Mouse (Mus musculus): Measurements from ENCODE around the gene Dock4. TPM values are rescaled to one million over a fixed set of nuclear protein-coding genes. Genes with fewer than 3 reads are reported as not detected.

The Dock4 gene
- polyA plus RNA-seq, 1 experiment from 2014 or later, result 2.9 TPM

DNA sequence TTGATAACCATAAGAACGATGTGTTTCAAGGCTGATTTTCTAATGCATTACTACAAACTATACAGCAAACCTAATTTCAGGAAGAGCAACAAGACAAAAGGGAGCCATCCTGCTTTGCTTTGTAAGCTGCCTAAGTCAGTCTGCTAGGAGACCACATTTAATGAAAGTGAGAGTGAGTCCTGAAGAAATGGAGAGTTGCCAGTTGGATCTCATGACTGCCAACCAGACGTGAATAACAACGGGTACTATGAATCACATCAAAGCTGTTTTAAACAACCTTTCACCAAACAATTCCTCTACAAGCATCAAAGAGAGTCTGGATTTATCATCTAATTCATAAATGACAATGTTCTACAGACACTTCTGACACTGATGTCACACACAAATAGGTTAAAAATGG is 11.7 kb upstream of the Dock4 start:
- ATAC-seq (peak; percentile 31), DNase-seq (ENCODE audit: low read depth, low spot score) (peak; percentile 53)
- POLR2A ChIA-PET, result no interaction called here
- CTCF ChIA-PET, result interaction anchor here (0.7 to 1.0 kb wide), 2 partner anchors 9 to 11 kb away, joined by 3 read pairs; no protein-coding TSS in a partner anchor
- in situ Hi-C loops (cut with MboI; ENCODE audit: low pct_unique_long_range_greater_than_20kb), result no loop called here
- H3K27me3 ChIP-seq, result no peaks in the 10 kb centered on the region
- no peak for TF ChIP-seq CTCF (IDR thresholded peaks at IDR 0.05)

GRCm38 (mm10) chr12:40438049-40438448 is 7.7 kb upstream of the Dock4 start:
- ChIA-PET CTCF (interaction anchor here (1.1 kb wide), 1 partner anchor 19 kb away, joined by 4 read pairs; no protein-coding TSS in a partner anchor), POLR2A (no interaction called here)
- TF ChIP-seq CTCF (IDR thresholded peaks at IDR 0.05), result no peak
- in situ Hi-C loops (cut with MboI; ENCODE audit: low pct_unique_long_range_greater_than_20kb), result no loop called here
- DNase-seq (ENCODE audit: low read depth, low spot score) (no peak), ATAC-seq (no peak)
- H3K27me3 ChIP-seq, result no peaks in the 10 kb centered on the region

GRCm38 (mm10) chr12:40445206-40445605 is 546 bp upstream of the Dock4 start:
- in situ Hi-C loops (cut with MboI; ENCODE audit: low pct_unique_long_range_greater_than_20kb), result loop anchor here (5.0 kb wide), 2 partner anchors 188 to 227 kb away; no protein-coding TSS in a partner anchor
- DNase-seq (ENCODE audit: low read depth, low spot score), result no peak
- no peak for TF ChIP-seq CTCF (IDR thresholded peaks at IDR 0.05)
- ChIA-PET CTCF (interaction anchor here (0.8 kb wide), 1 partner anchor 11 kb away, joined by 3 read pairs; no protein-coding TSS in a partner anchor), POLR2A (no interaction called here)
- ATAC-seq, result peak; percentile 15
- H3K27me3 ChIP-seq, result no peaks in the 10 kb centered on the region

GRCm38 (mm10) chr12:40446450-40447381 is 964 bp downstream of the Dock4 start:
- TF ChIP-seq CTCF (IDR thresholded peaks at IDR 0.05), result no peak
- ChIA-PET POLR2A (interaction anchor here (1.3 kb wide), 1 partner anchor 9 kb away, joined by 5 read pairs; no protein-coding TSS in a partner anchor), CTCF (no interaction called here)
- H3K27me3 ChIP-seq, result no peaks in the 10 kb centered on the region
- DNase-seq (ENCODE audit: low read depth, low spot score), result no peak
- peak; percentile 44 for ATAC-seq
- in situ Hi-C loops (cut with MboI; ENCODE audit: low pct_unique_long_range_greater_than_20kb), result loop anchor here (5.0 kb wide), 2 partner anchors 189 to 226 kb away; no protein-coding TSS in a partner anchor

GRCm38 (mm10) chr12:40447561-40448355 is 2.0 kb downstream of the Dock4 start:
- DNase-seq (ENCODE audit: low read depth, low spot score), result no peak
- in situ Hi-C loops (cut with MboI; ENCODE audit: low pct_unique_long_range_greater_than_20kb), result loop anchor here (5.0 kb wide), 2 partner anchors 190 to 225 kb away; no protein-coding TSS in a partner anchor

GRCm38 (mm10) chr12:40449119-40449795 is 3.5 kb downstream of the Dock4 start:
- CTCF ChIA-PET, result interaction anchor here (0.9 kb wide), 1 partner anchor 193 kb away, joined by 3 read pairs; no protein-coding TSS in a partner anchor
- POLR2A ChIA-PET, result no interaction called here
- DNase-seq (ENCODE audit: low read depth, low spot score) (no peak), ATAC-seq (no peak)
- no peak for TF ChIP-seq CTCF (IDR thresholded peaks at IDR 0.05)
- in situ Hi-C loops (cut with MboI; ENCODE audit: low pct_unique_long_range_greater_than_20kb), result loop anchor here (5.0 kb wide), 2 partner anchors 192 to 223 kb away; no protein-coding TSS in a partner anchor
- no peaks in the 10 kb centered on the region for H3K27me3 ChIP-seq

More at GRCm38 (mm10) chr12:40447561-40448355, 2.0 kb downstream of the Dock4 start:
- TF ChIP-seq CTCF (IDR thresholded peaks at IDR 0.05), result no peak
- POLR2A ChIA-PET, result interaction anchor here (1.3 kb wide), 1 partner anchor 8 kb away, joined by 5 read pairs; no protein-coding TSS in a partner anchor
- CTCF ChIA-PET, result no interaction called here
- ATAC-seq, result no peak
- no peaks in the 10 kb centered on the region for H3K27me3 ChIP-seq

DNA sequence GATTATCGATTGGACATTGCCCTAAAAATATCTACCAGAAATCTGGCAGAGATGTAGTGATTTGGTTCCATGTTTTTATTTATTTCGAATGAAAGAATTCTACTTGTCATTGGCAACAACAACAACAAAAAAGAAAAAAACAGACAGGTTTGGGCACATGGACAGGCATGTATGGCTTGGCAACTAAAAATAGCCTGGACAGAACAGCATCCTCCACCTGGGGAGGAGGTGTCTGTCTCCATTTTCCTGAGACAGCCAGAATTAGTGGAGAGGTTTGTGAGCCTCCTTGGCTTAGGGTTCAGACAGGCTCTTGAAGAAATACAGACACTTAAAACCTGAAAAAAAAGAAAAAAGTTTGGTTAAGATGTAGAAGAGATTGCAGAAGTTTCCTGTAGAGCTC is 10.8 kb downstream of the Dock4 start:
- ChIA-PET CTCF (no interaction called here), POLR2A (interaction anchor here (0.6 to 0.9 kb wide), 2 partner anchors 9 to 109 kb away, joined by 3 to 5 read pairs; no protein-coding TSS in a partner anchor)
- in situ Hi-C loops (cut with MboI; ENCODE audit: low pct_unique_long_range_greater_than_20kb), result no loop called here

GRCm38 (mm10) chr12:40458977-40459376 is 13.2 kb downstream of the Dock4 start:
- DNase-seq (ENCODE audit: low read depth, low spot score) (no peak), ATAC-seq (no peak)
- in situ Hi-C loops (cut with MboI; ENCODE audit: low pct_unique_long_range_greater_than_20kb), result no loop called here
- H3K27me3 ChIP-seq, result no peaks in the 10 kb centered on the region
- POLR2A ChIA-PET, result no interaction called here
- CTCF ChIA-PET, result no interaction called here
- TF ChIP-seq CTCF (IDR thresholded peaks at IDR 0.05), result no peak

More for the DNA sequence above, 10.8 kb downstream of the Dock4 start:
- no peak for DNase-seq (ENCODE audit: low read depth, low spot score)
- no peak for ATAC-seq
- TF ChIP-seq CTCF (IDR thresholded peaks at IDR 0.05), result no peak
- no peaks in the 10 kb centered on the region for H3K27me3 ChIP-seq

DNA sequence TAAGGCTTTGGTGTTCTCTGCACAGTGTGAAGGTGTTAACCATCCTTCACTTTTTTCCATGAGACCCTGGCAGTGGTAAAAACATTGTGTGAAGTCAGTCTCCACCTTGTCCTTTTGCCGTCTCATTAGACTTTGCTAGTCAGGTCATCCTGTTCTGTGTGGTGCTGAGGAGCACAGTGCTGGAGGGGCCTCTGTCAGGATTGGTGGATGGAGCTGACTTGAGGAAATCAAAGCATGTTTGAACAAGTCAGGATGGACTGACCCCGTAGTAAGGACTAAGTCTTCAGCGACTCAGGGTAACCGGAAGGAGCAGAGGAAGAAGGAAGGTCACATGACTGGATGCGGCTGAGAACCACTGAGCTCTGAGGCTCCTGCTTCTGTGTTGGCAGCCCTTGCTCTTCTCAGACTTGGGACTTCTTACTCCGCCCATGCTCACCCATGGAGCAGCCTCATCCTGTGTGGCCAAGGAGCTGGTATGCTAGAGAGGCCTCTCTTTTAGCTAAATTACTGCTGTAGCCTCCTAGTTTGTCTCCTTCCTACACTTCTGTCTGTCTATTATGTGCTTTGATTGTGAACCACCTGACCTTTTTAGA is 14.0 kb downstream of the Dock4 start:
- no peak for ATAC-seq
- H3K27me3 ChIP-seq, result no peaks in the 10 kb centered on the region
- POLR2A ChIA-PET, result no interaction called here
- CTCF ChIA-PET, result no interaction called here
- no peak for DNase-seq (ENCODE audit: low read depth, low spot score)
- no peak for TF ChIP-seq CTCF (IDR thresholded peaks at IDR 0.05)
- in situ Hi-C loops (cut with MboI; ENCODE audit: low pct_unique_long_range_greater_than_20kb), result no loop called here
